Mouse (Mus musculus): ENCODE data around the gene Dph3. TPM values are rescaled to one million over a fixed set of nuclear protein-coding genes. Genes with fewer than 3 reads are reported as not detected.

Dph3 gene
- polyA plus RNA-seq (2012; rRNA removed) = 12.5 and 13.0 TPM in 2 replicates

DNA sequence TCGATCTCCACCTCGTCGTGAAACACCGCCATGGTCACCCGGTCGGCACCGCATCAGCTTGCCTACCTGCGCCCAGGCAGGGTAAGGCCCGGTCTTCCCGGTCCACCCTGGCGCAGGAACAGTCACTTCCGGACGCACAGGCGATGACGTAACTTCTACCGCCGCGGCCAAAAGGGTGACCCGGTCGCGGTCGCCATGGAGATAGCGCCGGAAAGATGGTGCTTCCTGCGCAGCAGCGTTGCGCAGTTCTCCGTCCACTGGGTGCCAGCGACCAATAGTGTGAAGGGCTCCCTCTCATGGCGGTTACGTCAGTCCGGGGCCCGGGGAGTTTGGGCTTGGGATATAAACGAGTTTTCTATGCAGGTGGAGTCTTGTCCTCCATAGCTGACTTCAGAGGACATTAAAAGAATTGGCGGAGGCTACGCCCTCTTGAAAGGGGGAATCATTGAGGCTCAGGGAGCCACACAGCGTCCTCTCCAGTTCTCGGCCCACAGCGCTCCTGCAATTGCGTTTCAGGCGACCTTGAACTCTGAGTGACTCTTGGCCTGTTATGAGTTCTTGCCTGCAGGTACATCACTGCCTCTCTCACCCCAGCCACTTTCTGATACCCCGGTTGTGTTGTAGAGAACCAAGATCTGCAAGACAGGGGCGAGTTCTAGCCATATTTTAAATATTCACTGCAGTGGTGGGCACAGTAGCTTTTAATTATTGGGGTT is at the start of gene Dph3:
Gene Dph3, minus strand, starts transcription at position 244 of the 716 bp plus-strand sequence.

GRCm38 (mm10) chr14:32084761-32085485 is 606 bp downstream of the Dph3 start, which contains the start of gene Oxnad1:
Gene Oxnad1 (plus strand): TSS chr14:32085374.

Other genes starting within 250 kb of the Dph3 start
- 2.5 and 3.3 TPM in 2 replicates for gene Galnt15, start 56.7 kb downstream of the Dph3 start, polyA plus RNA-seq (2012; rRNA removed)
- gene Oxnad1, start 355 bp downstream of the Dph3 start, polyA plus RNA-seq (2012; rRNA removed) = 20.1 and 22.0 TPM in 2 replicates
- gene Msmb, start 56.3 kb upstream of the Dph3 start, polyA plus RNA-seq (2012; rRNA removed) = not detected in 2 replicates
- gene Ncoa4, start 74.1 kb upstream of the Dph3 start, polyA plus RNA-seq (2012; rRNA removed) = 20.7 and 22.3 TPM in 2 replicates
- 174 and 204 TPM in 2 replicates for gene Timm23, start 116.2 kb upstream of the Dph3 start, polyA plus RNA-seq (2012; rRNA removed)
- 4.0 and 4.2 TPM in 2 replicates for gene Parg, start 116.2 kb upstream of the Dph3 start, polyA plus RNA-seq (2012; rRNA removed)
- gene Ogdhl, start 236.3 kb upstream of the Dph3 start, polyA plus RNA-seq (2012; rRNA removed) = 1.9 and 2.2 TPM in 2 replicates

All from colon, adult 2 months (tissue).